8 mouse cellular contexts compared by ENCODE assay signal in the genomic region with DNA sequence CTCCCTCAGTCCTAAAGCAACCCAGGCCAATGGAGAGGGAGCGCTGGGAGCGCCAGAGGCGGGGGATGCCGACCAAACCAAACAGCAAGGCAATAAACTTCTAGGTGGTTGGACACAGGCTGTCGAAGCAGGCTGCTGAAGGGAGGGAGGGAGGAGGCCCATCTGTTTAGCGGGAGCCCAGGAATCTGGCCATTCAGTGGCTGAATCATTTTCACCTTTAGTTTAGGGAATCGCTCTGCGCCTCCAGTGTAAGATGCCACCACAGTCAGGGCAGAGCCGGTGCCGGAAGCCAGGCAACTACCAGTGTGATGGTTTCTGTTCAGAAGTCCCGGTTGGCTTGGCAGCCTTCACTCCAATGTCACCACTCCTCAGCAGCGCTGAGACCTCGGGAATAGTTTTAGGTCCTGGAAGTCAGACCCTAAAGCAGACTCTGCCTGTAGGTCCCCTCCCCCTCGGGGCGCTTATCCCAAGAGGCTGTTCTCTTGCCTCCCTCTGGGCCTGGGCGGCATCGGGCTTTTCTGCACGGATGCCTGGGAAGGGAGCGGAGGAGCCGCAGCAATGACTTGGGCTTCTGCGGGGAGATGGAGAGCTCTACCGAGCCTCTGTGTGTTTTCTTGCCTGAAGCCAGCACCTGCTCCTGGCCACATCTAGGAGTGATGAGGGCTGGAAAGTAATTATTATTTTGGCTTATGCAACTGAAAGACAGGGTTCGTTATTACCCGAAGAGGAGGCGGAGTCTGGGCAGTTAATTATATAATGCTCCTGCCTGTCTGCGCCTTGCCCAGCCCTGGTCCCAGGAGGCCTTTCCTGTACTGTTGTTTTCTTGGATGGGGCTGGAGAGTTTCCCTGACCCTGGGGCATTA. TPM values are rescaled to one million over a fixed set of nuclear protein-coding genes. Genes with fewer than 3 reads are reported as not detected.
DNase-seq lines count a peak whose midpoint lies in the region; ATAC-seq lines count a peak whose summit lies in the region.

No protein-coding gene starts in this region.

- no peak for DNase-seq in kidney, postnatal 36 days
- DNase-seq in layer of hippocampus, postnatal 25 days (ENCODE audit: extremely low spot score in 1 of 2, low spot score in 1 of 2) = peak; percentile 35 to 61
- no peak for DNase-seq in natural killer cell, adult 2 months (ENCODE audit: low spot score in 2 of 2)

- H3K9ac ChIP-seq in kidney, embryonic 14.5 days (ENCODE audit: low read depth, low read length) = no peak overlapping the region
- H3K9ac ChIP-seq in forebrain, embryonic 16.5 days (replicated peaks; ENCODE audit: low read depth, low read length) = peak overlapping the region; percentile 78
- peak overlapping the region; percentile 90 for H3K9ac ChIP-seq in neural tube, embryonic 13.5 days

- peaks cover 64% of the 10 kb centered on the region for H3K27me3 ChIP-seq in kidney, embryonic 14.5 days (ENCODE audit: control insufficient read depth, insufficient read depth, low read length)
- peaks cover 20% of the 10 kb centered on the region for H3K27me3 ChIP-seq in forebrain, embryonic 16.5 days (replicated peaks; ENCODE audit: control insufficient read depth, insufficient read depth, low read length)
- H3K27me3 ChIP-seq in neural tube, embryonic 13.5 days = peaks cover 56% of the 10 kb centered on the region

- no peaks in the 10 kb centered on the region for H3K36me3 ChIP-seq in kidney, embryonic 14.5 days (ENCODE audit: control insufficient read depth, insufficient read depth, low read length)
- H3K36me3 ChIP-seq in forebrain, embryonic 16.5 days (ENCODE audit: control insufficient read depth, insufficient read depth) = no peaks in the 10 kb centered on the region
- no peaks in the 10 kb centered on the region for H3K36me3 ChIP-seq in neural tube, embryonic 13.5 days

- H3K9me3 ChIP-seq in kidney, embryonic 14.5 days (ENCODE audit: control insufficient read depth, low read length) = no peaks in the 10 kb centered on the region; the same call in 1 of the 2 replicates
- H3K9me3 ChIP-seq in forebrain, embryonic 16.5 days (ENCODE audit: control insufficient read depth, low read length) = no peaks in the 10 kb centered on the region
- H3K9me3 ChIP-seq in neural tube, embryonic 13.5 days = no peaks in the 10 kb centered on the region

- H3K4me2 ChIP-seq in kidney, embryonic 14.5 days (replicated peaks; ENCODE audit: low read depth, low read length) = peak overlapping the region; percentile 89; the same call in 1 of the 2 replicates
- peak overlapping the region; percentile 92 for H3K4me2 ChIP-seq in forebrain, embryonic 16.5 days (ENCODE audit: low read length)
- H3K4me2 ChIP-seq in neural tube, embryonic 13.5 days = peak overlapping the region; percentile 91

- peak overlapping the region; percentile 50 for H3K4me3 ChIP-seq in kidney, embryonic 14.5 days (ENCODE audit: low read length)
- H3K4me3 ChIP-seq in forebrain, embryonic 16.5 days (replicated peaks; ENCODE audit: low read length) = peak overlapping the region; percentile 77
- peak overlapping the region; percentile 79 for H3K4me3 ChIP-seq in neural tube, embryonic 13.5 days

- no peak for ATAC-seq in kidney, embryonic 14.5 days (ENCODE audit: low FRiP score, low TSS enrichment)
- peak; percentile 35 for ATAC-seq in forebrain, embryonic 16.5 days
- peak; percentile 12; the same call in 1 of the 2 replicates for ATAC-seq in neural tube, embryonic 13.5 days (ENCODE audit: low read depth)
- ATAC-seq in CD4-positive, CD25-positive, alpha-beta regulatory T cell, adult 4 months = no peak
- ATAC-seq in activated CD4-positive, CD25-positive, alpha-beta regulatory T cell, adult 4 months = no peak

- 6% methylated on average over 26 of the region's 26 CpGs for WGBS in kidney, embryonic 14.5 days
- WGBS in forebrain, embryonic 16.5 days = 3% methylated on average over 26 of the region's 26 CpGs
- WGBS in neural tube, embryonic 13.5 days = 2% methylated on average over 26 of the region's 26 CpGs

- H3K4me1 ChIP-seq in kidney, embryonic 14.5 days (ENCODE audit: control insufficient read depth, insufficient read depth, low read length) = peaks cover 11% of the 10 kb centered on the region
- peaks cover 28% of the 10 kb centered on the region for H3K4me1 ChIP-seq in forebrain, embryonic 16.5 days (replicated peaks; ENCODE audit: control insufficient read depth, insufficient read depth, low read length)
- H3K4me1 ChIP-seq in neural tube, embryonic 13.5 days (replicated peaks) = peaks cover 49% of the 10 kb centered on the region

- H3K27ac ChIP-seq in kidney, embryonic 14.5 days (ENCODE audit: low read depth, low read length) = no peak overlapping the region
- H3K27ac ChIP-seq in forebrain, embryonic 16.5 days (ENCODE audit: low read length) = no peak overlapping the region; the same call in 1 of the 2 replicates
- peak overlapping the region; percentile 81 for H3K27ac ChIP-seq in neural tube, embryonic 13.5 days (replicated peaks)

RNA-seq across cellular contexts. Expression of a gene that starts 2.3 kb away (rescaled TPM):
- polyA plus RNA-seq in kidney, embryonic 14.5 days (2014; fragmentation: Nextera tagmentation; extraction: Ambion mirVana) = 0.30 and 0.46 TPM in 2 replicates
- 93.4 and 95.3 TPM in 2 replicates for polyA plus RNA-seq in forebrain, embryonic 16.5 days (2015; fragmentation: Nextera tagmentation; extraction: Ambion mirVana)
- 100 to 1,000 TPM; 301 to 309 TPM for total RNA-seq in layer of hippocampus, postnatal 25 days (2021)
- polyA plus RNA-seq in neural tube, embryonic 13.5 days (2015; fragmentation: Nextera tagmentation; extraction: Ambion mirVana) = 101 and 104 TPM in 2 replicates
- polyA plus RNA-seq in CD4-positive, CD25-positive, alpha-beta regulatory T cell, adult 4 months (2017; shearing (Covaris generic)) = under 1 TPM in 1 of 2 experiments, not detected in 1; 0.12 TPM
- polyA plus RNA-seq in activated CD4-positive, CD25-positive, alpha-beta regulatory T cell, adult 4 months (2017; shearing (Covaris generic)) = under 1 TPM in 1 of 2 experiments, not detected in 1; 0.12 TPM

Comparison
In these comparisons a context has a peak if more than half of its experiments do, and no peak if none do; other contexts are left out.
1. ATAC-seq: peak in forebrain, embryonic 16.5 days (single experiment) and neural tube, embryonic 13.5 days (single experiment); none in kidney, embryonic 14.5 days (single experiment), CD4-positive, CD25-positive, alpha-beta regulatory T cell, adult 4 months (single experiment) and activated CD4-positive, CD25-positive, alpha-beta regulatory T cell, adult 4 months (single experiment).
2. DNase-seq: peak in layer of hippocampus, postnatal 25 days (2 of 2); none in kidney, postnatal 36 days (0 of 2) and natural killer cell, adult 2 months (0 of 2).
3. RNA of a gene that starts 2.3 kb away (polyA plus RNA-seq): 101 to 104 TPM in neural tube, embryonic 13.5 days and 93.4 to 95.3 TPM in forebrain, embryonic 16.5 days; 0.30 to 0.46 TPM in kidney, embryonic 14.5 days, 0.12 TPM in CD4-positive, CD25-positive, alpha-beta regulatory T cell, adult 4 months and 0.12 TPM in activated CD4-positive, CD25-positive, alpha-beta regulatory T cell, adult 4 months; every median in the first group is over 10 times any median in the second.
4. Peak in every context shown above with its lines, with median percentiles within 50 percentile points of each other: H3K4me2 ChIP-seq and H3K4me3 ChIP-seq.